Mouse (Mus musculus) natural killer cell, adult 2 months (primary cell): ENCODE data around the gene Rtraf.
"Not testable (repeated sequence)": the region's sequence is repeated elsewhere in the genome, so short reads cannot be mapped to it uniquely, and the experiment has no call there.

Experiments
- DNase-seq, 2 experiments: peaks; one replicate each; pipeline ENCODE4 v3.0.0; 2022; ENCODE audit warnings: low spot score in 2 of 2

Rtraf gene

GRCm38 (mm10) chr14:19823321-19824142 is at the start of gene Rtraf:
Rtraf (minus strand) TSS chr14:19823824.
- DNase-seq, result peak; percentile 83 to 89

GRCm38 (mm10) chr14:19867286-19867935 is 43.8 kb upstream of the Rtraf start:
- no peak for DNase-seq

- DNase-seq, result not testable (repeated sequence)
Measured at GRCm38 (mm10) chr14:19865121-19865520, 41.5 kb upstream of the Rtraf start.

GRCm38 (mm10) chr14:19861311-19862080 is 37.9 kb upstream of the Rtraf start:
- no peak for DNase-seq

- DNase-seq, result no peak
Measured at GRCm38 (mm10) chr14:19860281-19860680, 36.7 kb upstream of the Rtraf start.

- no peak for DNase-seq
Measured at GRCm38 (mm10) chr14:19858808-19859776, 35.5 kb upstream of the Rtraf start.

- no peak for DNase-seq
Measured at GRCm38 (mm10) chr14:19858279-19858678, 34.7 kb upstream of the Rtraf start.

GRCm38 (mm10) chr14:19853471-19853870 is 29.8 kb upstream of the Rtraf start:
- no peak for DNase-seq

- peak; percentile 41 to 69 for DNase-seq
Measured at GRCm38 (mm10) chr14:19839600-19840332, 16.1 kb upstream of the Rtraf start.

- no peak for DNase-seq
Measured at GRCm38 (mm10) chr14:19836289-19836688, 12.7 kb upstream of the Rtraf start.

GRCm38 (mm10) chr14:19825481-19825880 is 1.9 kb upstream of the Rtraf start:
- no peak for DNase-seq

GRCm38 (mm10) chr14:19821686-19822085 is 1.9 kb downstream of the Rtraf start:
- DNase-seq, result no peak

GRCm38 (mm10) chr14:19817949-19818348 is 5.7 kb downstream of the Rtraf start:
- peak; percentile 69 to 78 for DNase-seq

GRCm38 (mm10) chr14:19813061-19813460 is 10.6 kb downstream of the Rtraf start:
- no peak for DNase-seq

- no peak for DNase-seq
Measured at GRCm38 (mm10) chr14:19809934-19810333, 13.7 kb downstream of the Rtraf start.

- no peak for DNase-seq
Measured at GRCm38 (mm10) chr14:19807858-19808257, 15.8 kb downstream of the Rtraf start.

- DNase-seq, result no peak
Measured at GRCm38 (mm10) chr14:19807339-19807738, 16.3 kb downstream of the Rtraf start.

- DNase-seq, result no peak
Measured at GRCm38 (mm10) chr14:19803623-19804022, 20.0 kb downstream of the Rtraf start.

GRCm38 (mm10) chr14:19803222-19803621 is 20.4 kb downstream of the Rtraf start:
- DNase-seq, result no peak

GRCm38 (mm10) chr14:19801474-19802215 is 22.0 kb downstream of the Rtraf start:
- DNase-seq, result no peak
